Mouse (Mus musculus): ENCODE data around the gene Thada. TPM values are rescaled to one million over a fixed set of nuclear protein-coding genes. Genes with fewer than 3 reads are reported as not detected.
"Not testable (repeated sequence)": the region's sequence is repeated elsewhere in the genome, so short reads cannot be mapped to it uniquely, and the experiment has no call there.

Gene Thada
- polyA plus RNA-seq, 1 experiment from 2014 or later: 10.8 TPM

DNA sequence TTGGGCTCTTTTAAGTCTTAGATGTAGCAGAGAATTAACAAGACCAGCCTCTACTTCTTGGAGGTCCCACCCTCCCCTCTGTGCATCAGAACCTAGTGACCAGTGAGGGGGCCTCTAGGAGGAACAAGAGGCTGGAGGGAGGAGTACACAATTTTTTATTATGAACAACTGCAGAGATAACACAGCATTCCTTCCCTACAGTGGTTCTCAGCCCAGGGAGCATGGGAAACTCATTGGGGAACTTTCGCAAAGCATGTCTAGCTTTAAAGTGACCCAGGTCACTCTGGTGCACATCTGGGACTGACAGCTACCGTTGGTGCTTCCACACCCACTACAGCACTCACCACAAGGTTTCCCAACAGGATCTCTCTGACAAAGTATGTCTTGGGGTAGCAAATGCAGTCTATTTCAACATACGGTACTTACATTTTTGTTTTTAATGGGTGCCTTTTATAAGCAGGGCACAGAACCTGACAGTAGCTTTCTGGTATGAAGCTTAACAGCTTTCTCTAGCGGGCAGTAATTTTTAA is 230.5 kb downstream of the Thada start:
- no peak for DNase-seq (ENCODE audit: low spot score)
- no peak overlapping the region for H3K4me2 ChIP-seq (ENCODE audit: low read length)
- H3K9me3 ChIP-seq (ENCODE audit: control insufficient read depth, low read length): no peaks in the 10 kb centered on the region
- H3K9ac ChIP-seq (ENCODE audit: low read length): no peak overlapping the region
- 72% methylated on average over 4 of the region's 4 CpGs for WGBS
- H3K27ac ChIP-seq (ENCODE audit: low read depth): no peak overlapping the region
- H3K4me1 ChIP-seq (replicated peaks; ENCODE audit: control insufficient read depth, insufficient read depth, low read length): 0 out of 2 replicates have a peak, but pooled peaks cover 5% of the 10 kb centered on the region
- no peak overlapping the region for H3K4me3 ChIP-seq (ENCODE audit: low read depth, low read length)
- no peaks in the 10 kb centered on the region for H3K36me3 ChIP-seq (ENCODE audit: control insufficient read depth, insufficient read depth, low read length)
- H3K27me3 ChIP-seq (replicated peaks; ENCODE audit: control insufficient read depth, insufficient read depth, low read length): no peaks in the 10 kb centered on the region
- ATAC-seq (replicated peaks; ENCODE audit: low FRiP score, low TSS enrichment, low read depth): no peak

DNA sequence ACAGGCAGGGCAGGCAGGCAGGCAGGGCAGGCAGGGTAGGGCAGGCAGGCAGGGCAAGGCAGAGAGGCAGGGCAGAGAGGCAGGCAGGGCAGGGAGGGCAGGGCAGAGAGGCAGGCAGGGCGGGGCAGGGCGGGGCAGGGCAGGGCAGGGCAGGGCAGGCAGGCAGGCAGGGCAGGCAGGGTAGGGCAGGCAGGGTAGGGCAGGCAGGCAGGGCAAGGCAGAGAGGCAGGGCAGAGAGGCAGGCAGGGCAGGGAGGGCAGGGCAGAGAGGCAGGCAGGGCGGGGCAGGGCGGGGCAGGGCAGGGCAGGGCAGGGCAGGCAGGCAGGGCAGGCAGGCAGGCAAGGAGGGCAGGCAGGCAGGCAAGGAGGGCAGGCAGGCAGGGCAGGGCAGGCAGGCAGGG is 231.2 kb downstream of the Thada start:
- H3K27ac ChIP-seq (ENCODE audit: low read depth); ATAC-seq (replicated peaks; ENCODE audit: low FRiP score, low TSS enrichment, low read depth); H3K9ac ChIP-seq (ENCODE audit: low read length); H3K4me2 ChIP-seq (ENCODE audit: low read length); H3K27me3 ChIP-seq (replicated peaks; ENCODE audit: control insufficient read depth, insufficient read depth, low read length); H3K9me3 ChIP-seq (ENCODE audit: control insufficient read depth, low read length); H3K36me3 ChIP-seq (ENCODE audit: control insufficient read depth, insufficient read depth, low read length); H3K4me3 ChIP-seq (ENCODE audit: low read depth, low read length); H3K4me1 ChIP-seq (replicated peaks; ENCODE audit: control insufficient read depth, insufficient read depth, low read length); DNase-seq (ENCODE audit: low spot score): not testable (repeated sequence)
- WGBS: 88% methylated on average over 3 of the region's 4 CpGs

DNA sequence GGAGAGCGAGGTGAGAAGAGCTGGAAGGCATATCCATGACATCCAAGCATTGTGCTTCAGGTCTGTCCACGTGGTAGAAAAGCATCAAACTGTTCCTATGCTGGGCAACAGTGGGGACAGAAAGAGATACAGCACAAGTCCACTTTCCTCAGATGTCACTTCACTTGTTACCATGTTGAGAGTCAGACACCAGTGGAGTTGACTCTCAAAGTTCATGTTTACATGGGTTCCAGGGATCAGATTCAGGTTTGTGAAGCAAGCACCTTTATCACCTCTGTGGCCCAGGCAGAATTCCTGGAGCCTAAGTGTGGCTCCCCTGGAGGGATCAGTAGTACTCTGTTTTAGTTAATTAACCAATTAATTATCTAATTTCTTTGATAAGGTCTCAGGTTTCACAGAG is 232.2 kb downstream of the Thada start:
- Histone ChIP-seq H3K4me1 (replicated peaks; ENCODE audit: control insufficient read depth, insufficient read depth, low read length) (0 out of 2 replicates have a peak, but pooled peaks cover 5% of the 10 kb centered on the region), H3K4me3 (ENCODE audit: low read depth, low read length) (no peak overlapping the region), H3K9me3 (ENCODE audit: control insufficient read depth, low read length) (no peaks in the 10 kb centered on the region), H3K27ac (ENCODE audit: low read depth) (no peak overlapping the region), H3K27me3 (replicated peaks; ENCODE audit: control insufficient read depth, insufficient read depth, low read length) (no peaks in the 10 kb centered on the region), H3K4me2 (ENCODE audit: low read length) (no peak overlapping the region), H3K9ac (ENCODE audit: low read length) (no peak overlapping the region), H3K36me3 (ENCODE audit: control insufficient read depth, insufficient read depth, low read length) (peaks cover 12% of the 10 kb centered on the region)
- 93% methylated on average over 2 of the region's 2 CpGs for WGBS
- DNase-seq (ENCODE audit: low spot score): no peak
- ATAC-seq (replicated peaks; ENCODE audit: low FRiP score, low TSS enrichment, low read depth): no peak

DNA sequence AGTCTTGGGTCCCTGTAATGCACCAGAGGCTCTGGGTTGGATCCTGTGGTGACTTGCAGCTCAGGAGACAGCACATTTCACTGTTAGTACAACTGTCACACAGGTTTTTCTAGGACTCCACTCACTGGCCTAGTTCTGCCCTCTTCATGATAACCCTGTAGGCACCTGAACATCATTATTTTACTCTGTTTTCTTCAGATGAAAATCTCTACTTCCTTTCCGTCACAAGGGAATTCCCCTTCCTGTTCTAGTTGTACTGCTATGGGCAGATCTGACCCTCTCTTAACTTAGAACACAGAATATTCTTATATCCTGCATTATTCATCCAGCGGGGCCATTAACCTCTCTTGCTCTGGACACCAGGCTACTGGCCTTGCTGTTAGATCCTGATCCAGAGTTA is 234.6 kb downstream of the Thada start:
- WGBS: 85% methylated on average over 2 of the region's 2 CpGs
- no peak overlapping the region for H3K4me2 ChIP-seq (ENCODE audit: low read length)
- H3K4me3 ChIP-seq (ENCODE audit: low read depth, low read length): no peak overlapping the region
- no peak overlapping the region for H3K27ac ChIP-seq (ENCODE audit: low read depth)
- DNase-seq (ENCODE audit: low spot score) (no peak), ATAC-seq (replicated peaks; ENCODE audit: low FRiP score, low TSS enrichment, low read depth) (no peak)
- peaks cover 21% of the 10 kb centered on the region for H3K36me3 ChIP-seq (ENCODE audit: control insufficient read depth, insufficient read depth, low read length)
- H3K27me3 ChIP-seq (replicated peaks; ENCODE audit: control insufficient read depth, insufficient read depth, low read length): no peaks in the 10 kb centered on the region
- 0 out of 2 replicates have a peak, but pooled peaks cover 2% of the 10 kb centered on the region for H3K4me1 ChIP-seq (replicated peaks; ENCODE audit: control insufficient read depth, insufficient read depth, low read length)
- H3K9me3 ChIP-seq (ENCODE audit: control insufficient read depth, low read length): no peaks in the 10 kb centered on the region
- no peak overlapping the region for H3K9ac ChIP-seq (ENCODE audit: low read length)

DNA sequence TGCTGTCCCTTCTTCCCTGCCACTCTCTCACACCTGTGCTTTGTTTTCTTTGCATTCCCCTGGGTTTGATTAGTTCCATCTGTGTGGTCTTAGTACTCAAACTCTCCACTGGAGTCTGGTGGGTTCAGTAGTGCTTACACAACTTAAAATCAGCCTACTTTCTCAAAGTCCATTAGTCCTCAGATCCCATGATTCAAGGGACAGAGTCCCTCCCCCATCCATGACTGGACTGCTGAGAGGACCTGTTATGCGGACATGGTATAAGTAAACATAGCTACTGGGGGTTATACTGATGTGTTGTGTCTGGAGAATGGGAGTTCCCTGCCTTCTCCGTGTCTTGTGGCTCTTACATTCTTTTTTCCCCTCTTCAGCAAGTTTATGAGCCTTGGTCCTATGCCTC is 237.8 kb downstream of the Thada start:
- Histone ChIP-seq H3K4me1 (replicated peaks; ENCODE audit: control insufficient read depth, insufficient read depth, low read length) (no peaks in the 10 kb centered on the region), H3K9ac (ENCODE audit: low read length) (no peak overlapping the region), H3K36me3 (ENCODE audit: control insufficient read depth, insufficient read depth, low read length) (peaks cover 24% of the 10 kb centered on the region), H3K4me3 (ENCODE audit: low read depth, low read length) (no peak overlapping the region), H3K9me3 (ENCODE audit: control insufficient read depth, low read length) (no peaks in the 10 kb centered on the region), H3K4me2 (ENCODE audit: low read length) (no peak overlapping the region), H3K27me3 (replicated peaks; ENCODE audit: control insufficient read depth, insufficient read depth, low read length) (no peaks in the 10 kb centered on the region), H3K27ac (ENCODE audit: low read depth) (no peak overlapping the region)
- no peak for ATAC-seq (replicated peaks; ENCODE audit: low FRiP score, low TSS enrichment, low read depth)
- 56% methylated on average over 2 of the region's 2 CpGs for WGBS
- no peak for DNase-seq (ENCODE audit: low spot score)

DNA sequence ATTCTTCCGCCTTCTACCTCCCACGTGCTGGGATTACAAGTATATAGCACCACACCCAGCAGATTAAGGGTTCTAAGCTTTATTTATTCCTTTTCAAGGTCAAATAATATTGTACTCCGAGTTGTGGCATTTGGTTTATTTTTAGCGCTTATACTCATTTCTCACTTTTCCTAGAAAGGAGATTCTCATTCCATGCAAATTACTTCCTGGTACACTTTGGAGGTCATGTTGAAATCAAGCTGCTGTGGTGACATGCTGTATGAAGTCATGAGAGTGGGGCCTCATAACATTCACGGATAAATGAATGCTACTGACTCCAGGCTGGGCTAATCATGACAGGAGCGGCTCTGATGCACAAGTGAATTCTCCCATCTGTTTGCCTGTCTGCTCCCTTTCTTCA is 239.3 kb downstream of the Thada start:
- Histone ChIP-seq H3K27ac (ENCODE audit: low read depth) (no peak overlapping the region), H3K4me1 (replicated peaks; ENCODE audit: control insufficient read depth, insufficient read depth, low read length) (no peaks in the 10 kb centered on the region), H3K4me2 (ENCODE audit: low read length) (no peak overlapping the region), H3K9ac (ENCODE audit: low read length) (no peak overlapping the region), H3K4me3 (ENCODE audit: low read depth, low read length) (no peak overlapping the region), H3K27me3 (replicated peaks; ENCODE audit: control insufficient read depth, insufficient read depth, low read length) (no peaks in the 10 kb centered on the region), H3K9me3 (ENCODE audit: control insufficient read depth, low read length) (no peaks in the 10 kb centered on the region), H3K36me3 (ENCODE audit: control insufficient read depth, insufficient read depth, low read length) (peaks cover 32% of the 10 kb centered on the region)
- ATAC-seq (replicated peaks; ENCODE audit: low FRiP score, low TSS enrichment, low read depth) (no peak), DNase-seq (ENCODE audit: low spot score) (no peak)
- WGBS: 63% methylated on average over 6 of the region's 6 CpGs

DNA sequence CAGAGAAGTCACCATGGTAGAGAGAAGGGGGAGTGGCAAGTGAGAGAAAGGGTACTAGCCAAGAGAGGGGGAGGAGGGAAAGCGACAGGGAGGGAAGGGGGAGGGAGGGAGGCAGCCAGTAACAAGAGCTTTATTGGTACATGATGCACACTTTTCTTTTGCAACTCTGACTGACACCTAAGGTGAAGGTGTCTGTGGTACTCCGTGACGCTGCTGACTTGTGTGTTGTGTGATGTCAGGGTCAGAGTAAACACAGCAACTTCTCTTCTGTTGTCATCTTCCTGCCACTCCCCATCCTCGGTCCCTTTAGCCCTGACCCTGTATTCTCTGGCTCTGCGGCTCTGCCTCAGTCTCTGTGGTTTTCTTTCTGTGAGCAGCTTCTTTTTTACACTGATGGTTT is 239.8 kb downstream of the Thada start:
- Histone ChIP-seq H3K9me3 (ENCODE audit: control insufficient read depth, low read length) (no peaks in the 10 kb centered on the region), H3K4me1 (replicated peaks; ENCODE audit: control insufficient read depth, insufficient read depth, low read length) (no peaks in the 10 kb centered on the region), H3K4me3 (ENCODE audit: low read depth, low read length) (no peak overlapping the region), H3K9ac (ENCODE audit: low read length) (no peak overlapping the region), H3K4me2 (ENCODE audit: low read length) (no peak overlapping the region), H3K36me3 (ENCODE audit: control insufficient read depth, insufficient read depth, low read length) (peaks cover 36% of the 10 kb centered on the region), H3K27me3 (replicated peaks; ENCODE audit: control insufficient read depth, insufficient read depth, low read length) (no peaks in the 10 kb centered on the region), H3K27ac (ENCODE audit: low read depth) (no peak overlapping the region)
- WGBS: 58% methylated on average over 5 of the region's 5 CpGs
- DNase-seq (ENCODE audit: low spot score) (no peak), ATAC-seq (replicated peaks; ENCODE audit: low FRiP score, low TSS enrichment, low read depth) (no peak)

DNA sequence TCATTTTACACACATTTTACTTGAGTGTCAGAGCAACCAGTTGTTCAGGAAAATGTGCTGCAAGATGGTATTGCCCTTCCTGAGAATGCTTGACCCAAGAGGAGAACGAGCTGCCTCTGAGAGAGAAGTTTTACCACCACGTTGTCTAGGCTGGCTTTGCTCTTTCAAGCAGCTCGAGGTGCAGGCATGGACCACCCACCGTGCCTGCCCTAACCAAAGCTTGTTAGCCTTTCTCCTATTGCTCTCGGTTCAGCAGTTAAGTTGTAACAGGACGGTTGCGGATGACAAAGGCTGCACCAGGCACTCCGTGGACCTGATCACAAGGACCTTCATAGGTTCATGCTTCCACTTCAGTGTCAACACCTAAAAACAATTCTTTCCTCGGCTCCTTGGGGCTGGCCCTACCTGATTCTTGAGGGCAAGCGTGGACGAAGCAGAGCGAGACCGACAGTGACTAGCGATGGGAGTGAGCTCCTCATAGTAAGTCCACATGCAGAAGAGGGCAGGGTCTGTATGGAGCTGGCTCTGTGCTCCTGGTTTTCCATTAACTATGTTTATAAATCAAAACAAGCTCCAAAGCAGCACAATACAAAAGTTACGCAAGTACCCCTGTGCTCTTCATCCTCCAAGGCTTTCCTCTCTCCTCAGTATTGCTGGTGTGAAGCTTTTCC is 241.7 kb downstream of the Thada start:
- no peak for DNase-seq (ENCODE audit: low spot score)
- WGBS: 56% methylated on average over 15 of the region's 15 CpGs
- ATAC-seq (replicated peaks; ENCODE audit: low FRiP score, low TSS enrichment, low read depth): no peak
- Histone ChIP-seq H3K9me3 (ENCODE audit: control insufficient read depth, low read length) (no peaks in the 10 kb centered on the region), H3K36me3 (ENCODE audit: control insufficient read depth, insufficient read depth, low read length) (peaks cover 42% of the 10 kb centered on the region), H3K4me3 (ENCODE audit: low read depth, low read length) (no peak overlapping the region), H3K27ac (ENCODE audit: low read depth) (no peak overlapping the region), H3K27me3 (replicated peaks; ENCODE audit: control insufficient read depth, insufficient read depth, low read length) (no peaks in the 10 kb centered on the region), H3K9ac (ENCODE audit: low read length) (no peak overlapping the region), H3K4me2 (ENCODE audit: low read length) (no peak overlapping the region), H3K4me1 (replicated peaks; ENCODE audit: control insufficient read depth, insufficient read depth, low read length) (no peaks in the 10 kb centered on the region)

DNA sequence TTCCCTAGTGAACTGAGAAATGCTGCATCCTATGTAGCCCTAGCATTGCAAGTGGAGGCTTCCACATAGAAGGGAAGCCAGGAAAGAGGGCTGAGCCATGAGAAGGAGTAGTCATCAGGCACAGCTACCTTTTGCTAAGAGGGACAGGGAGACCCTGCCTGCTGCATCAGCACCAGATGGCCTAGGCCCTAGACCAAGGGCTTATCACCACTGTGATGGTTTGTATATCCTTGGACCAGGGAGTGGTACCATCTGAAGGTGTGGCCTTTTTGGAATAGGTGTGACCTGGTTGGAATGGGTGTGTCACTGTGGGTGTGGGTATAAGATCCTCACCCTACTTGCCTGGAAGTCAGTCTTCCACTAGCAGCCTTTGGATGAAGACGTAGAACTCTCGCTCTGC is 247.2 kb downstream of the Thada start:
- H3K36me3 ChIP-seq (ENCODE audit: control insufficient read depth, insufficient read depth, low read length): peaks cover 36% of the 10 kb centered on the region
- not testable (repeated sequence) for H3K9ac ChIP-seq (ENCODE audit: low read length); DNase-seq (ENCODE audit: low spot score); H3K27ac ChIP-seq (ENCODE audit: low read depth); H3K27me3 ChIP-seq (replicated peaks; ENCODE audit: control insufficient read depth, insufficient read depth, low read length); H3K4me3 ChIP-seq (ENCODE audit: low read depth, low read length); H3K4me2 ChIP-seq (ENCODE audit: low read length); H3K9me3 ChIP-seq (ENCODE audit: control insufficient read depth, low read length); ATAC-seq (replicated peaks; ENCODE audit: low FRiP score, low TSS enrichment, low read depth); H3K4me1 ChIP-seq (replicated peaks; ENCODE audit: control insufficient read depth, insufficient read depth, low read length)
- WGBS: 97% methylated on average over 2 of the region's 2 CpGs

Measured in intestine, embryonic 14.5 days (tissue).